Mouse (Mus musculus) urinary bladder, postnatal 10 days (tissue): ENCODE measurements at regions not wholly inside any gene's neighbourhood (a gene's known extent, or its start where the extent isn't known, plus 50 kb on each side); places are given as distances from the start of the nearest gene placed in this dataset.

Experiments used
- DNase-seq: peaks from one replicate; pipeline ENCODE4 v3.0.0; 2022; ENCODE audit warnings: low spot score

GRCm38 (mm10) chr9:41376948-41377700, 215.6 kb upstream of the Ubash3b start:
- no peak for DNase-seq

GRCm38 (mm10) chr9:41375984-41376651, 214.6 kb upstream of the Ubash3b start:
- peak; percentile 10 for DNase-seq

DNA sequence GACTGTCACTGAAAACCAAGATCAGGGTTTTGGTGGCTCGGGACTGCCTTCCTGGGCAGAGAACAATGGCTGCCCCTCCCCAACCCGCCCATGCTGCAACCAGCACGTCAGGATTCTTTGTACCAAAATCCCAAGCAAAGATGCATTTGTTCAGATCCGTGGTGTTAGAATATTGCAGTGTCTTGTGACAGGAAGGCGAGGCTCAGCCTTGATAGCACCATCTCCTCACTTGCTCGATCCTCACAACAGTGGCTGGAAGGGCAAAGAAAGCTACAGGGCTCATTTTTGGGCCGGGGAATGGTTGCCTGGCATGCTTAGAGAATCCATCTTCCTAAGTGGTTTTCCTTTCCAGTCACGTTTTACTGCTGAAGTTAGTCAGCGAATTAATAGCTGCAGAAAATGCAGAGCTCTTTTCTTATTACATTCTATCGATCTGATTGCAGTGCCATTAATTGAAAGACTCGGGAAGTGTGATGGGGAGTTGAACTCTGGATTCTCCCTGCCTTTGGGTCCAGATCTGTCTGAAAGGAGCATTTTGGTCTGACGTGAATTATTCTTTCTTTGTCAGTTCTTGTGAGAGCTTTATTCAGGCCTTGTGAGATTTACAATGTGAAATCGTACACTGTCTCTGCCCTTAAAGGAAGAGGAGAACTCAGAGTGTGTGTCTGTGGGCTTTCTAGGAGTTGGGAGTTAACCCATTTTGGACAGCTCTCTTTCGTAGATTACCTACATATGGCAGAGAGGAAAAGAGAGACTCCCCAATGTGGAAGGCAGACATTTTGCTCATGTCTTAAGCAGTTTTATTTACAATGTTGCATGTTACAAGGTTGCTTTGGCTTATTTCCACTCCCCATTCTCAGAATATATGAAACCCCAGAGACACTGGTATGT, 213.3 kb upstream of the Ubash3b start:
- no peak for DNase-seq

DNA sequence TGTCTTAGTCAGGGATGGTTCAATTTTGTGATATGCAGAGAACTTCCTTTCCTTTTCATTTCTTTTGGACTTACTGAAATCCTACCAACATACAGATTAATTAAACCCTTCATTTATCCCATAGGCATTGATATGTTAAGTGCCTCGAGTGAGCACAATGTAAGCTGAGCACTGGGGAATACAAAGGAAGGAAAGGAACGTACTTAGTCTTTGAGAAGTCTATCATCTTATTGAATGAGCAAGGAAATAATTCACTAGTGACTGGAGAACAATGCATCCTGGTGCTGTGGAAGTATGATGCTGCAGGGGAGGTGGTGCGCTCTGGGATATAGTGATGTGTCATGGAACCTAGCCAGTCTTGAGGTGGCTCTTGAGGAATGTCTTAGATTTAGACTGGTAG, 204.9 kb upstream of the Ubash3b start:
- no peak for DNase-seq

DNA sequence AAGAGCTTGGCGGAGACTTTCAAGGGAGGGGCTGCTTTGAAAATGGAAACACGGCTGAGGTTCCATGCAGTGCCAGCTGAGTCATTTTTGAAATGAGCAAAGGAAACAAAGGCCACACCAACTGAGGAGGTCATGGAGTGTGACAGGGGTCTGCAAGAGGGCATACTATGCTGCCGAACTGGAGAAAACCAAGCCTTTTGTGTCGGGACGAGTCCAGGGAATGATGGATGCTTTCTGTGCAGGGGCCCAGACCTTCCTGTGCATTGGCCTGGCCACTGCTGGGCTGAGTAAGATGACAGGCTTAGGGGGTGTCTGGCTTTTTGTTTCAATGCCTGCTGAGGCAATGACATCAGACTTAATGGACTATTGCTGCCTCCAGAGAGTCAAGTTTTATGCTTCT, 203.8 kb upstream of the Ubash3b start:
- DNase-seq = no peak

GRCm38 (mm10) chr9:41364442-41365250, 203.1 kb upstream of the Ubash3b start:
- no peak for DNase-seq

GRCm38 (mm10) chr9:41360356-41360755, 198.9 kb upstream of the Ubash3b start:
- DNase-seq = no peak

GRCm38 (mm10) chr9:41359286-41359685, 197.8 kb upstream of the Ubash3b start:
- DNase-seq = no peak

- no peak for DNase-seq
Observed at GRCm38 (mm10) chr9:41345338-41345737, 183.8 kb upstream of the Ubash3b start.

DNA sequence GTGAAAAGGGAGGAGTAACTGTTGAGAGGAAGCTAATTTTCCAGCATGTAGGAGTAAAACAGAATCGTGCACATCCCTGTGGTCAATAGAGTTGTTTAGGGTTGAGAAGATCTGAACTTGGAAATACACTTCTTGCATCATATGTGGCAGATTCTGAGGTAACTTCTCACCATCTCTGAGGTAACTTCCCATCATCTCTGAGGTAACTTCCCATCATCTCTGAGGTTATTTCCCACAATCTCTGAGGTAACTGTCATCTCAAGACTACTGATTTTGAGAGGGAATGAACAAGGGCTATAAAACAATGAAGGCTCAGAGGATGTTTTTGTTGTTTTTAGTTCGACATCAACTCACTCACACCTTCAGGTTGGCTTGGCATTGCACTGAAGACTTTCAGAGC, 175.9 kb upstream of the Ubash3b start:
- DNase-seq = no peak

DNA sequence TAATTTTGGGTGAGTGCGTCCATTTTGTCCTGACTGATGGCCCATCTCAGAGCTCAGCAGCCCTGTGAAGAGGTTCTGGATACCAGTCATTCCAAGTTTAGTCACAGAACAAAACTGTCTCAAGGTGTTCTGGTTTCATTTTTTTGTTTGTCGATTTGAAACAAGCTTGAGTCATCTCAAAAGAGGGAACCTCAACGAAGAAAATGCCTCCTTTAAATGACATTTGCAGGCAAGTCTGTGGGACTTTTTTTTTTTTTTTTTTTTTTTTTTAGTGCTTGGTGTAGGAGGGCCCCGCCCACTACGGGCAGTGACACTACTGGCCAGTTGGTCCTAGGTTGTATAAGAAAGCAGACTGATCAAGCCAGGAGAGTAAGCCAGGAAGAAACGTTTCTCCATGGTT, 175.3 kb upstream of the Ubash3b start:
- no peak for DNase-seq

DNA sequence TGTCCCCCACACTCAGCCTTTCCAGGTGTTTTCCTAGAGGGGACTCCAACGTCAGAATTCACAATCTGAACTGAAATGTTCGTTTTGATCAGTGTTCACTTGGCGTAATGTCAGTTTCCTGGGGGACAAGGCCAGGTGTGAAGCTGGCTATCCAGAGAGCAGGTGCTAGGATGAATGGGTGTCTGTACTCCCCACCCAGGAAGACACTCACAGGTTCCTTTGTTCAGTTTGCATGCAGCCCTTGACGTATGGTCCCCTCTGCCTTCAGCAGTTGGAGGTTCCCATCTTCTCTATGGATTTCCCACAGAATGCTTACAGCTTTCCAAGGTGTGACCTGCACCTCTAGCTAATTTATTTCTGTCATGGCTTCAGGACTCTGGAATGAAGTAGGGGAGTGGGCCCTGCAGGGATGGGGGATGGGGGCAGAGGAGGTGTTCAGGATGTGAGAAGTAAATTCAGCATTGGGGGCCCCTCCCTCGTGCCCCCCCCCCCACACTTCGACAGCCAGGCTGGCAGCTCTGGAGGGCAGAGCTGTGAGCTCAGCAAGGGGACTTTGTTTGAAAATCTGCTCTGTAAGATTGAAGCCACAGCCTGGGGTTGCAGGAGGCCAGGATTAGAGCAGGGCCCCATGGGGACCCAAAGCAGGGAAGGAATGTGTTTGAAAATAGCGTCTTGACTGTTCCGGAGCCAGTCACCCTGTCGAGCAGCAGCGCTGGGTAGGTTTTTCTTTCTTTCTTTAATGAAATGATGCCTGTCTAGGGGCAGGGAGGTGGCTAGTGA, 173.2 kb upstream of the Ubash3b start:
- DNase-seq = no peak

DNA sequence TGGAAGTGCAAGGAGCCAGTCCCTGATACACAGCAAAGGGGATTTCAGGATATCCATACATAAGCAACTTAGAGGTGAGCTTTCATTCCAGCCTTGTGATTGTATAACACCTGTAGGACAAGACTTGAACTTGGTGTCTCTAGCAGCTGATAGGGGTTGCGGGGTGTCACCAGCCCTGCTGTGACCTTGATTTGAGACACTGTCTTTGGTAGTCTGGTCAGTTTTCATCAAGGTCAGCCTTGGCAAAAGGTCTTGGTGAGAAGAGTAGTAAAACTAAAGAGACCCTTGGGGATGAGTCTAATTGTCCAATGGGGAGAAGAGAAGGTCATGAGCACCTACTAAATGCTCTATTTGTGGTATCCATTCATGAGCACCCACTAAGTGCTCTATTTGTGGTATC, 172.0 kb upstream of the Ubash3b start:
- DNase-seq = no peak

DNA sequence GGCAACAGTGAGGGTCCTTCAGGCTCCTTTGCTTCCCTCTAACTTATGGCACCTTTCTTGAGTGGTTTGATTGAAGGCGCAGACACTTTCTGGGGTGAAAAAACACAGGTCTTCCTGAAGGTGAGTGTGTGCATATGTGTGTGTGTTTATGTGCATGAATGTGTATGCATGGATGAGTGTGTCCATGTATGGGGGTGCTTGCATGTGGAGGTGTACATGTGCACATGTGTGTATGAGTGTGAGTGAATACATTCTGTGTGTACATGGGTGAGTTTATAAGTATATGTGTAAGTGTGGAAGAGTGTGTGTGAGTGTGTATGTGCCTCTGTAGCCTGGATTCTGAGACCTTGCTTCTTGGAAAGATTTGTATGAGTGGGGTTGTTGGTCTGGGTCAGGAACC, 167.5 kb upstream of the Ubash3b start:
- DNase-seq = no peak

DNA sequence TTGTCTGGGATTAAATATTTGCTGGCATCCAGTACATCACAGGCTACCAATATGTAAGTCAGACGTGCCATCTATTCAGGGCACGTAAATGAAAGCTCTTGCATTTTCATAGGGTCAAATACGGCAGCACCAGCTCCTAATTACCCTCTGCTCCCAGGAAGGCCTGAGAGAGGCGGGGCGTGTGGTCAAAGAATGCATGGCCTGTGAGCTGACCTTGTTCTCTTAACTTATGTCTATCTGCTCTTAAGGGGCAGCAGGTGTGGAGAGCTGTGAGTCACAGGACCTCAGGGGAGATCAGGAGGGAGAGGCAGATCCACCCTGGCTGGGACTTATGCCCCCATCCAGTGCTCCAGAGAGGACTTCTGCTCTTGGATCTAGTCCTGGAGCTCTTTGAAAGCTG, 167.0 kb upstream of the Ubash3b start:
- DNase-seq = no peak

- no peak for DNase-seq
Observed at GRCm38 (mm10) chr9:41328056-41328455, 166.6 kb upstream of the Ubash3b start.

GRCm38 (mm10) chr9:41327561-41327960, 166.1 kb upstream of the Ubash3b start:
- DNase-seq = no peak

- no peak for DNase-seq
Observed at GRCm38 (mm10) chr9:41326772-41327560, 165.5 kb upstream of the Ubash3b start.

DNA sequence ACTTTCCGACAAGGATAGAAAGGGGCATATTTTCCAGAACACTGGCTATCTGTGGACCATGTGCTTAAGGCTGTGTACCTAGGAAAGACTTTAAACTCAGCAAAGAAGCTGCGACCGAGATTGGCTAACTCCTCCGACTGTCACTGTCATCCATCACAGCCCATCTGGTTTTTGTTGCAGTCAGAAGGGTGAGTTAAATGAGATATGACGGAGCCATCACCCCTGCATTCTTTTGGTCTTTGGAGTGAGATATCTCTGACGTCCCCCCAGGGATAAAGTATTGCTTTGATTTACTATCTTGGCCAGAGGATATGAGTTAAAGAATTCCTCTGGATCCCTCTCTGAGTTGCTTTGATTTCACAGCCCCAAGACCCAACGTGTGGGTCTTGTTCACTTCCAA, 160.0 kb upstream of the Ubash3b start:
- no peak for DNase-seq

DNA sequence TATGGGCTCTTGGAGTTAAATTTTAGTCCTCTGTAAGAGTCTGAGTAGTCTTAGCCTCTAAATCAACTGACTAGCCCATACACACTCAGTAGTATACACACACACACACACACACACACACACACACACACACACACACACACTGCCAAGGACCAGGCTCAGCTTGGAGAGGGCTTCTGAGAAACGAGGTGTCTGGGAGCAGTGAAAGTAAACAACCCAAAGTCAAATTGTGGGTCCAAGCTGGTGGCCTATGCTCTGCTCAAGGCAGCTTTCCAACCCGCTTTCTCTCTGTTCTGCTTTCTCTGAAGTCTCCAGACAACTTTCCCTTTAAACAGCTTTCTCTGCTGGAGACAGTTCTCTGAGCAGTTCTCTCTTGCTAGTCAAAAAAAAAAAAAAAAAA, 157.6 kb upstream of the Ubash3b start:
- no peak for DNase-seq
